Mouse (Mus musculus) heart, postnatal 0 days (tissue): ENCODE measurements around the gene Jazf1. TPM values are rescaled to one million over a fixed set of nuclear protein-coding genes. Genes with fewer than 3 reads are reported as not detected.
A peak's percentile ranks its signal among the peaks of the same experiment; 100 is the strongest.

ENCODE experiments used
- ATAC-seq: fragments of 200-750 bp; cut with Nextera tagmentation; 2 replicates; pipeline ENCODE4 v1.8.0; 2017; ENCODE audit warnings: low read depth, moderate number of reproducible peaks, moderate library complexity; ENCODE audit not compliant: insufficient read depth
- DNase-seq: peaks from one replicate; pipeline ENCODE4 v3.0.0-alpha.2; 2016; ENCODE audit warnings: low spot score
- H3K27ac ChIP-seq: fragments of 300-500 bp; sonication (generic); 2 replicates; pipeline ENCODE4 v1.5.1; 2014; ENCODE audit warnings: low read depth, mild to moderate bottlenecking
- H3K27me3 ChIP-seq: fragments of 300-500 bp; sonication (generic); 2 replicates; pipeline ENCODE4 v1.6.1; 2014; ENCODE audit warnings: low read length, mixed read lengths; ENCODE audit not compliant: control insufficient read depth, insufficient read depth
- H3K36me3 ChIP-seq: fragments of 300-500 bp; sonication (generic); replicated peaks from 2 replicates; pipeline ENCODE4 v1.6.1; 2014; ENCODE audit warnings: low read length, mixed read lengths; ENCODE audit not compliant: control insufficient read depth, insufficient read depth
- H3K4me1 ChIP-seq: fragments of 300-500 bp; sonication (generic); 2 replicates; pipeline ENCODE4 v1.6.1; 2014; ENCODE audit warnings: antibody characterized with exemption; ENCODE audit not compliant: control insufficient read depth, insufficient read depth
- H3K4me2 ChIP-seq: fragments of 300-500 bp; sonication (generic); 2 replicates; pipeline ENCODE4 v1.6.1; 2014; ENCODE audit warnings: low read depth, mild to moderate bottlenecking, low read length, moderate library complexity
- H3K4me3 ChIP-seq: fragments of 300-500 bp; sonication (generic); 2 replicates; pipeline ENCODE4 v1.5.1; 2014; ENCODE audit warnings: low read depth, low read length
- H3K9ac ChIP-seq: fragments of 300-500 bp; sonication (generic); replicated peaks from 2 replicates; pipeline ENCODE4 v1.6.1; 2014; ENCODE audit warnings: low read depth, low read length, mixed read lengths
- H3K9me3 ChIP-seq: fragments of 300-500 bp; sonication (generic); replicated peaks from 2 replicates; pipeline ENCODE4 v1.6.1; 2016; ENCODE audit warnings: low read length; ENCODE audit not compliant: control insufficient read depth
- CTCF ChIP-seq: IDR thresholded peaks from 2 replicates; pipeline ENCODE4 v1.5.1; 2016; ENCODE audit warnings: antibody characterized with exemption, control low read depth, low read depth
- EP300 ChIP-seq: IDR thresholded peaks from 2 replicates; pipeline ENCODE4 v1.6.1; 2016; ENCODE audit warnings: antibody characterized with exemption, low read depth
- WGBS: fragments of 180-500 bp; shearing (Covaris S2); extraction: QIAGEN DNeasy Blood & Tissue Kit; methylation state at CpG from one replicate; pipeline ENCODE4 v1.1.7; 2014; 5-methylcytosine and 5-hydroxymethylcytosine counted together
- polyA plus RNA-seq: library from polyadenylated mRNA; unstranded; fragments of >200 nt; fragmentation: Nextera tagmentation; extraction: Ambion mirVana; gene quantifications from 2 replicates; pipeline ENCODE4 v1.2.1, GENCODE M21; 2015
- total RNA-seq: library from RNA; depleted of rRNA; stranded (reverse); fragments of >200 nt; gene quantifications from 2 replicates; pipeline ENCODE4 v1.2.3, GENCODE M21; 2014; ENCODE audit warnings: low replicate concordance; rRNA removed

The Jazf1 gene
- total RNA-seq (6.0 and 8.3 TPM in 2 replicates), polyA plus RNA-seq (9.5 and 10.0 TPM in 2 replicates)

DNA sequence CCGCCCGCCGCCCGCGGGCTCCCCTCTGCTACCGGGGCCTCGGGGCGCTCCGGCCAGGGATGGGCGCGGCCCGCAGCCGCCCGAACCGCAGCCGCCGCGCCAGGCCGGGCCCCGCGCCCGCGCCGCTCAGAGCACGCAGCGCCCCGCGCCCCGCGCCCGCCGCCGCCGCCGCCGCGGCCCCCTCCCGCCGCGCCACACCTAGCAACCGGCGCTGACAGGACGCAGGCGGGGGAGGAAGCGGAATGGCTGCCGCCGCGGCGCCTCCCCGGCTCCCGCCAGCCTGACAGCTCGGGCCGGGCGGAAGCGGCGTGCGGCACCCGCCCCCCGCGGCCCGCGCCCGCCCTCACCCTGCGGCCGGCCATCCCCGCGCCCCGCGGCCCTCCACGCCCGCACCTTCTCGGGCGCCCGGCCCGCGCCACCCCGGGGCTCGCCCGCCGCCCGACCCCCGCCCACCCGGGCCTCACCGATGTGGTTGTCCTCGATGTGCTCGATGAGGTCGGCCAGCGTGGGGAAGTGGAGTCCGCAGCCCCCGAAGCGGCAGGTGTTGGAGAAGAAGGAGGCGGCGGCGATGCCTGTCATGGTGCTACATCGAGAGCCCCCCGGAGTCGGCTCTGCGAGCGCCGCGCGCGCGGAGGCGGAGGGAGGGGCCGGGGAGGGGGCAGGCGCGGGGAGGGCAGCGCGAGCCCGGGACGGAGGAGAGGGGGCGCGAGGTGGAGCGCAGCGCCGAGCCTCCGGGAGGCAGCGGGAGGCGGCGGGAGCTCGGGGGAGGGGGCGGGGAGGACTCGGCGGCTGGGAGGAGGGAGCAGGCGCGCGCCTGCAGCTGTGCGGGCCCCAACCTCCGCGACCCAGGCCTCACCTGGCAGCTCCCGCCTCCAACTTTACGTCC is at the start of gene Jazf1:
TSS of gene Jazf1 (minus strand) at position 643 of the 886 bp plus-strand sequence.
- ATAC-seq (peak; percentile 76), DNase-seq (peak; percentile 47)
- Histone ChIP-seq H3K9ac (peak within 1 kb of the TSS; percentile 91), H3K4me1 (peaks cover 26% of the 10 kb centered on the region), H3K4me2 (peak within 1 kb of the TSS; percentile 66), H3K9me3 (no peaks in the 10 kb centered on the region), H3K36me3 (no peaks in the 10 kb centered on the region), H3K27ac (peak within 1 kb of the TSS; percentile 81), H3K4me3 (peak within 1 kb of the TSS; percentile 93), H3K27me3 (no peaks in the 10 kb centered on the region)
- TF ChIP-seq EP300, result no peak
- WGBS, result 2% methylated on average over 39 of the region's 133 CpGs

DNA sequence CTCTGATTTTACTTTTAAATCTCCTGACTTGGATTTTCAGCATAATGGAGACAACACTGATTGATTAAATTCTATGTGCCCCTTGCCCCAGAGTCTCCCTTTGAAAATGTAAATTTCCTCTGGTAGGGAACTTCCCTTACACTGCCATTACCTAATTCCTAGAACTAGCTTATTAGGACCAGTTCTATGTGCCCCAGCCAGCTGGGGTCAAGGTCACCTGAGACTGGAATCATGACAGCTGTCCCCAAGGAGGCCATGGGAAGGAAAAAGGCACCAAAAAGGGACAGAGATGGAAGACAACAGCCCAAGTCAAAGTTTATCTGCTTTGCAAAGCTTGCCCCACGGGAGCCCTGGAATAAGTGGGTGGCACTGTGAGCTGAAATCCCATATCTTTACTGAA is 49.4 kb upstream of the Jazf1 start:
- H3K36me3 ChIP-seq, result no peaks in the 10 kb centered on the region
- no peak overlapping the region for H3K9ac ChIP-seq
- no peak overlapping the region for H3K4me3 ChIP-seq
- TF ChIP-seq CTCF (no peak), EP300 (no peak)
- H3K27ac ChIP-seq, result no peak overlapping the region
- 26% methylated on average over 1 of the region's 1 CpGs for WGBS
- H3K27me3 ChIP-seq, result no peaks in the 10 kb centered on the region
- no peaks in the 10 kb centered on the region for H3K9me3 ChIP-seq
- DNase-seq, result no peak
- H3K4me1 ChIP-seq, result no peaks in the 10 kb centered on the region
- ATAC-seq, result no peak
- no peak overlapping the region for H3K4me2 ChIP-seq

DNA sequence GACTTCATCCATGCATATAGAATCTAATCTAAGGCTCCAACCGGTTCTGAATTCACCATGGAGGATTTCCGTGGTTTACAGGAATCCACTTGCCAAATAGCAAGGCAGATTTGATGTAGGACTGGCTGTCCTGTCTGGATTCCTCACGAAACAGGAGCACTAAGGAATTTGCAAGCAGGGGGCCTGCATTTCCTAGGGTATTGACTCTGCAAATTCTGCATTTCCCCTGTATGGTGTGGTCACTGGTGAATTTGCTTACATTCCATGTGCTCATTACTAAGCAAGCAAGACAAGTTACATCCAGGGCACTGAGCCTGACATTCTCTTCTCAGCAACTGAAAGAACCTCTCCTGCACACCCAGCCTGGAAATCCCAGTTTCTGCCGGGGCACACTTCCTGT is 18.4 kb upstream of the Jazf1 start:
- Histone ChIP-seq H3K4me3 (no peak overlapping the region), H3K9me3 (no peaks in the 10 kb centered on the region), H3K36me3 (no peaks in the 10 kb centered on the region), H3K27ac (no peak overlapping the region), H3K9ac (no peak overlapping the region), H3K4me2 (no peak overlapping the region), H3K4me1 (no peaks in the 10 kb centered on the region), H3K27me3 (no peaks in the 10 kb centered on the region)
- no peak for ATAC-seq
- 52% methylated on average over 4 of the region's 4 CpGs for WGBS
- DNase-seq, result no peak
- TF ChIP-seq CTCF (no peak), EP300 (no peak)

DNA sequence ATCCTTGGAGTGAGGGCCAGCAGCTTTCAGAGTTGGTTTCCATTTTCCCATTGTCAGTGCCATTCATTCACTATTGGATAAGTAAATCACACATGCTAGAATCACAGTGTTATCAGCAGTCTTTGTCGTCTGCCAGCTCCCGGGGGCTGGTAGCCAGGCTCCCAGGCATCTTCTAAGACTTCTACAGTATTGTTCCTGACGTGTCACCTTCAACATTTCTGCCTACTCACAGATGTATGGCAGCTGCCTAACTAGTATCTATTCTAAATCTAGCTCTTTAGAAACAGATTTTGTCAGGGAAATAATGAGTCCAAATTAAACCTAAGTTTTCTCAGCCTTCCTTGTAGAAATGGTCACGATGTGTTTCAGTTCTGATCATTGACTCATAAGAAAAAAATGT is 12.8 kb upstream of the Jazf1 start:
- Histone ChIP-seq H3K27ac (no peak overlapping the region), H3K4me2 (no peak overlapping the region), H3K4me3 (no peak overlapping the region), H3K9ac (no peak overlapping the region), H3K27me3 (no peaks in the 10 kb centered on the region), H3K4me1 (no peaks in the 10 kb centered on the region), H3K9me3 (no peaks in the 10 kb centered on the region), H3K36me3 (no peaks in the 10 kb centered on the region)
- 44% methylated on average over 4 of the region's 4 CpGs for WGBS
- no peak for DNase-seq
- ATAC-seq, result no peak
- TF ChIP-seq CTCF (no peak), EP300 (no peak)

DNA sequence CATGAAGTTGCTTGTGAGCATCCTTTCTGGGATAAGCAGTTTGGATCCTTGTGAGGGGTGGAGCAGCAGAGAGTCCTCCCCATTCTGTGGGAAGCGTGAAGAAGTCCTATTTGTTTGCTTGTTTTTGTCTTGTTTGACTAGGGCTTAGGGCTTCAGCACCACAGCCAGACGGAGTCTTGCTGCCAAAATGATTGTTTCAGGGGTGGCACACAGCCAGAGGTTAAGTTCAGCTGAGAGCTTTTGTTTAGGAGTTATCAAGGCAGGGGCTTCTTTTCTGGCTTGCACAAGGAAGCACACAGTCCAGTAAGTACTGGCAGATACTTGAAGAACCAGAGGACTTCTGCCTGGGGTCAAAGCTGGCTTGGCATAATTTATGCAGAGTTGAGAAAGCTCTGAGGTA is 10.2 kb upstream of the Jazf1 start:
- Histone ChIP-seq H3K27ac (no peak overlapping the region), H3K27me3 (no peaks in the 10 kb centered on the region), H3K36me3 (no peaks in the 10 kb centered on the region), H3K9me3 (no peaks in the 10 kb centered on the region), H3K4me3 (no peak overlapping the region), H3K4me2 (no peak overlapping the region), H3K4me1 (no peaks in the 10 kb centered on the region; the same call in 1 of the 2 replicates), H3K9ac (no peak overlapping the region)
- TF ChIP-seq CTCF (no peak), EP300 (no peak)
- peak; percentile 18 for DNase-seq
- no peak for ATAC-seq
- 13% methylated on average over 2 of the region's 2 CpGs for WGBS
